Mouse (Mus musculus) left cerebral cortex, postnatal 14 days (tissue): ENCODE measurements at regions not wholly inside any gene's neighbourhood (a gene's known extent, or its start where the extent isn't known, plus 50 kb on each side); places are given as distances from the start of the nearest gene placed in this dataset.

Experiments
- DNase-seq, 2 experiments: peaks; one replicate each; pipeline ENCODE4 v3.0.0; 2021 to 2022; ENCODE audit warnings: low spot score in 2 of 2, mixed read lengths in 1 of 2
- intact Hi-C: fragments of 180-260 bp; cut with DNase I; formaldehyde crosslinking; loops from one replicate; pipeline ENCODE4 v1.15.1; 2025

GRCm38 (mm10) chr14:106669281-106669680 lies 563.3 kb downstream of the Trim52 start:
- no peak for DNase-seq
- intact Hi-C loops, result no loop called here

- intact Hi-C loops, result no loop called here
- DNase-seq, result no peak
These were observed 572.0 kb downstream of the Trim52 start for GRCm38 (mm10) chr14:106677970-106678369.

- no peak for DNase-seq
- intact Hi-C loops, result no loop called here
These were observed 575.2 kb downstream of the Trim52 start for GRCm38 (mm10) chr14:106681193-106681592.

GRCm38 (mm10) chr14:106687361-106687760 lies 581.4 kb downstream of the Trim52 start:
- no peak for DNase-seq
- intact Hi-C loops, result no loop called here

- no peak for DNase-seq
- intact Hi-C loops, result no loop called here
These were observed 608.0 kb downstream of the Trim52 start for GRCm38 (mm10) chr14:106714020-106714419.

GRCm38 (mm10) chr14:106733825-106734224 lies 627.8 kb downstream of the Trim52 start:
- no peak for DNase-seq
- intact Hi-C loops, result no loop called here

- no peak for DNase-seq
- intact Hi-C loops, result no loop called here
These were observed 634.9 kb downstream of the Trim52 start for GRCm38 (mm10) chr14:106740857-106741256.

GRCm38 (mm10) chr14:106760150-106760549 lies 654.2 kb downstream of the Trim52 start:
- DNase-seq, result no peak
- intact Hi-C loops, result no loop called here

- intact Hi-C loops, result no loop called here
- DNase-seq, result no peak
These were observed 657.1 kb downstream of the Trim52 start for GRCm38 (mm10) chr14:106763089-106763605.

GRCm38 (mm10) chr14:106765884-106766467 lies 660.0 kb downstream of the Trim52 start:
- intact Hi-C loops, result no loop called here
- peak in 1 of 2 experiments; percentile 4 for DNase-seq
